Mouse (Mus musculus) retina, adult 2 months (tissue): ENCODE results near the gene Nat8f4.
"Not testable (repeated sequence)": the region's sequence is repeated elsewhere in the genome, so short reads cannot be mapped to it uniquely, and the experiment has no call there.

ENCODE experiments used
- DNase-seq: peaks from one replicate; pipeline ENCODE4 v3.0.0-alpha.2; 2012; ENCODE audit warnings: low read depth, low spot score

Nat8f4 gene

DNA sequence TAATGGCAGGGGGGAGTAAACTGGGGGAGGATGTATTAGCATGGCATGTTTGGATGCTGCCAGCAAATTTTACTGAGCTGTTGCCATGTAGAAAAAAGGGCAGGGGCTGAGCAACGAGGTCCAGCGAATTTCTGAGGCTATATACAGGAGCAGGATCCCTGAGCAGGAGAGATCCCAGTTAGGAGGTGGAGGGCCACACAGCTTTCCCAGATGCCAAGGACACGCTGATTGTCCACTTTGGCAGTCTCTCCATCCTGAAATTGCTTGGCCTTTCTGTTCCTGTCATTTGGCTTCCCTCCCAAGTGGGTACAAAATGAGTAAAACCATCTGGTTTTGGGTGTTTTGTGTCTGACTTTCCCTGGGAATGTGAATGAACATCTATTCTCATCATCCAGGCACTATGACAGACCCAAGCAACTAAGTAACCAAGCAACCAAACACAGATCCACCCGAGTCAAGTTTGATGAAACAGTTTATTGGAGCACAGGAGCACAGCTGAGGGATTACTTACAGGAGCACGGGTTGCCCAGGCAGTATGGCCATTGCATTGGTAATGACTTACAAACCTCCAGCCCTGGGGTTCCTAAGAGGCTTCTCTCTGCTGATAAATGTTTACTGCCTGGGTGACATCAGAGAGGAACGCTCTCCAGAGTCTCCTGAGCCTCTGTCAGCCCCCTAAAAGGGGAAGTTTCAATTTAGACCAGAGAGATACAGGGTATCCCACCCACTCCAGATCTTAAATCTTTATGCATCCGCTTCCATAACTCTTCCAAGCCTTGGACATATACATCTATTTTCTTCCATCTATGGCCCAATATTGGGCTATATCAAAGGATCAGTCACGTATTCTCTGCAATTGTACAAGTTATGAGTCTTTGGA, 5.8 kb downstream of the Nat8f4 start:
- not testable (repeated sequence) for DNase-seq

GRCm38 (mm10) chr6:85895061-85895648, 9.5 kb downstream of the Nat8f4 start:
- not testable (repeated sequence) for DNase-seq

- DNase-seq = peak; percentile 48
Observed at GRCm38 (mm10) chr6:85888961-85889360, 15.7 kb downstream of the Nat8f4 start.

DNA sequence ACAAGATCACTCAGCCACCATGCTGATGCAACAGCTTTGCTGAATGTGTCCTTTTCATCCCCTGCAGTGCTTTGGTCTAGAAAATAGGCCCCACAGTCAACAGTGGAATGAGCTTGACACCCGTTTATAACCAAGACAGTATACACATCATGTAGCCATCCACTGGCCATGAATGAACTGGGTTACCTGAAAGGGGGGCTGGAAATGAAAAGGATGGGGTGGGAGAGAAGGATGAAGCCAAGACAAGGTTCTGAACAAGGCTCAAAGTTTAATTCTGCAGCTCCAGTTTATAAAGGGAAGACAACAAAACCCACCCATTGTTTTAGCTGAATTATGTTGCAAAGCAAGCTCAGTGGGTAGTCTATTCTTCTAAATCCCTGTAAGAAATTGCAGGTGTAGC, 20.4 kb downstream of the Nat8f4 start:
- DNase-seq = no peak

DNA sequence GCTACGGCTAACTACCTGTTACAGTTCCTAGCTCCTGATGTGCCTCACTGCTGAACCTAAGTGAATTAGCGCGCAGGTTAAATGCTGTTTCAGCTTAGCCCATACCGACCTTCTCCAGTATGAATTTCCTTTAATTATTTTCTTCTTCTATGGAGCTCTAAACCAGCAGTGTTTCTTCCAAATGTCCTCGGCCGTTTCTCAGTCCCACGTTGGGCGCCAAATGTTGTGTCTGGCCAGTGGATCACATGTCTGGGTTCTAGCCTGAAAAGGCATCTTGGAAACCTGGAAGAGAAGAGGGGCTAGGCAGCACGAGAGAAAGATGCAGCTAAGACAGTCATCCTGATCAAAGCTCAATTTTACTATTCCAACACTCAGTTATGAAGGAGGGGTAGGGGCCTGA, 21.4 kb downstream of the Nat8f4 start:
- DNase-seq = not testable (repeated sequence)

DNA sequence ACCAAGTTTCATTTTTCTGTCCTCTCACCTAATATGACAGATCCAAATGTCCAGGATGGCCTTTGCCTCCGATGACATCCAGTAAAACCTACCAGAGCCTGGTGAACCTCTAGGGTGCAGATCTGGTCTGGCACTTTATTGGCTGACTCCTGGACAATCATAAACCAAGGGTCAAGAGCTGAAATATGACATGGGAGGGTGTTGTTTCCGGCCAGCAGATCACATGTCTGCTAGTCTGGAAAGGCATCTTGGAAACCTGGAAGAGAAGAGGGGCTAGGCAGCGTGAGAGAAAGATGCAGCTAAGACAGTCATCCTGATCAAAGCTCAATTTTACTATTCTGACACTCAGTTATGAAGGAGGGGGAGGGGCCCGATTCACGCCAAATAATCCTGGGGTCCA, 35.7 kb downstream of the Nat8f4 start, which contains the start of gene Nat8f2:
Gene Nat8f2 (minus strand): TSS at position 153 of the 400 bp plus-strand sequence.
- not testable (repeated sequence) for DNase-seq

GRCm38 (mm10) chr6:85867726-85868690, 36.7 kb downstream of the Nat8f4 start:
- DNase-seq = no peak

DNA sequence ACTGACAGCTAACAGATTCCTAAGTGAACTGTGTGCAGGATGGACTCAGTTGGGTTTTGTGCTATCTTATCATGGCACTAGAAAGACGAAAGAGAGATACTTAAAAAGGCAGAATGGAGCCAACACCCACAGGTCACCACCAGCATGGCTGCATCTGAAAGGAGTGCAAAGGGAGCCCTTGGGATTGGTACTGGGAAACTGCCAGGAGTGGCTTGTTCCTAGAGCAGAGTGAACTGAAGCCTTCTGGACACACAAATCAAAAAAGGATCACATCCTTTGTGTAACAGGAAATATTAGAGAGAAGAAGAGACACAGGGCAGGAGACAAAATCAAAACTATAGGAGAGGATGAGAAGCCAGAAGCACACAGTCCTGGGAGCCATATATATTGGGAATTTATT, 37.7 kb downstream of the Nat8f4 start:
- DNase-seq = not testable (repeated sequence)

DNA sequence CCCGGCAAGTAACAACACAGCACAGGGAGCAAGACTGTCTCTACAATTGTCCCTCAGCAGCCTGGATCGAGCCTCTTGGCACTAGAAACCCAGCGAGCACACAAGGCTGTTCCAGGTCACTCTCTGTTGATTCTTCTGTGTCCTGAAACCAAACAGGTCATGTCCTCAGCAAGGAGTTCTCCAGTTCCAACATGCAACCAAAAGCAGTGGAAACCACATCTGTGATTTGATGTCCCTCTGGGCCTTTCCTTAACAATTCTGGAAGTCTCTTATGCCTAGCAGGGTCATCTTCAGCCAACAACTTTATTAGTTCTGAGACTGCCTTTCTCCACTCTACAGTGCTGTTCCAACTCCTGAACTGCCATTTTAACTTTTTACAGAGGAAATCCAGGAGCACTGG, 38.5 kb downstream of the Nat8f4 start:
- DNase-seq = not testable (repeated sequence)

GRCm38 (mm10) chr6:85864900-85865639, 39.6 kb downstream of the Nat8f4 start:
- not testable (repeated sequence) for DNase-seq

DNA sequence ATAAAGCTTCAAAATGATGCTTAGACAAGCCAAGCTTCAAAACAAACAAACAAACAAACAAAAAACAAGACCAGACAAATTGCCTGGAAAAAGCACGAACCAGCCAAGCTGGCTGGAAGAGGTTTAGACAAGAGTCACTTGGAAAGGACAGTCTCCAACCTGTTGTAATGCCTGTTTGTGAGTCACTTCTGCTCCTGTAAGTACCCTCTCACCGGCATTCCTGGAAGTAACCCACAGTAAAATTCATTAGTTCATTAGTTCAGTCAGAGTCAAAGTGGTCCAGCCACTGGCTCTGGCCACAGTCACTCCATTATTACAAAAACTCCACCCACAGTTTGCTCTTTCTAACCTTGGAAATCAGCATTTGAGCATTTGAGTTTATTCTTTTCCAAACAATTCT, 40.8 kb downstream of the Nat8f4 start:
- DNase-seq = no peak

- no peak for DNase-seq
Observed at GRCm38 (mm10) chr6:85863136-85863535, 41.5 kb downstream of the Nat8f4 start.

- no peak for DNase-seq
Observed at GRCm38 (mm10) chr6:85862565-85862964, 42.1 kb downstream of the Nat8f4 start.

GRCm38 (mm10) chr6:85861247-85861646, 43.4 kb downstream of the Nat8f4 start:
- no peak for DNase-seq

DNA sequence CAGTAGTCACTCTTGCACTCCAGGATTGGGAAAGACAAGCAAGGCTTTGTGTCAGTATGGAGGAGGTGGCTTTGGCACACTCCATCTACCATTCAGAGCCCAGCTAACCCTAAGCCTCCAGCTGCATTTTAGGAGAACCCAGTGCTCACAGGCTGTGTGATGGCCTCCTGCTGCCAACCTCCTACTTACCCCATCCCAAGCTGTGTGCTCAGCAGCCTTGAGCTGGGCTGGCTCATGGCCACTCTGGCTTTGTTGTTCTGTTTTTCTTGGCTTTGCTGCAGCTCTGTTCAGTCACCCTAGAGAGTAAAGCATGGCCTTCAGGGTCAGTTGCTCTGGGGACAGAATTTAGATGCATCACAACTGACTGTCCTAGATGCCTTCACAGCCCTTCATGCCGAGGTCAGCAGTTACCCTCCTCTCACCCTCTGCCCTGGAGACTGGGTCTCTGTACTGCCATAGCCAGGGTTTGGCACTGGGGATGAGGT, 48.4 kb downstream of the Nat8f4 start:
- DNase-seq = no peak

GRCm38 (mm10) chr6:85853481-85853880, 51.2 kb downstream of the Nat8f4 start:
- no peak for DNase-seq

- DNase-seq = no peak
Observed at GRCm38 (mm10) chr6:85851062-85851773, 53.5 kb downstream of the Nat8f4 start.

GRCm38 (mm10) chr6:85849240-85849639, 55.4 kb downstream of the Nat8f4 start:
- DNase-seq = no peak
